Mouse (Mus musculus): ENCODE data around the gene Btn2a2.

The Btn2a2 gene

DNA sequence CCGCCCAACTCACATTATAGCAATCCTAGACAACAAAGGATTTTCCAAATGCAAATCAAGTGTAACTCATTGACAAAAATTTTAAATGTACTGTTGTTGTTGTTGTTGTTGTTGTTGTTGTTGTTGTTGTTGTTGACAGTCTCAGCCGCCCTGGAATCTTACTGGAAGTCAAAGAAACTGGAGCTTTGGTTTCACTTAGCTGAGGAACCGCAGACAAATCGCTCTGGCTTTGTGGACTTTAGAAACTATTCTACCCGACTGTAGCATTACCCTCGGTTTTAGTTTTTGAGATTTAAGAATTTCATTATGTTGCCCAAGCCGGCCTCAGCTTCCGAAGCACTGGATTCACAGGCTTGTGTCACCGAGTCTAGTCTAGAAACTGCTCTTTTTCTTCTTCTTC lies 34.7 kb downstream of the Btn2a2 start:
- in situ Hi-C loops (cut with MboI; ENCODE audit: low sequenced_read_pairs): no loop called here

DNA sequence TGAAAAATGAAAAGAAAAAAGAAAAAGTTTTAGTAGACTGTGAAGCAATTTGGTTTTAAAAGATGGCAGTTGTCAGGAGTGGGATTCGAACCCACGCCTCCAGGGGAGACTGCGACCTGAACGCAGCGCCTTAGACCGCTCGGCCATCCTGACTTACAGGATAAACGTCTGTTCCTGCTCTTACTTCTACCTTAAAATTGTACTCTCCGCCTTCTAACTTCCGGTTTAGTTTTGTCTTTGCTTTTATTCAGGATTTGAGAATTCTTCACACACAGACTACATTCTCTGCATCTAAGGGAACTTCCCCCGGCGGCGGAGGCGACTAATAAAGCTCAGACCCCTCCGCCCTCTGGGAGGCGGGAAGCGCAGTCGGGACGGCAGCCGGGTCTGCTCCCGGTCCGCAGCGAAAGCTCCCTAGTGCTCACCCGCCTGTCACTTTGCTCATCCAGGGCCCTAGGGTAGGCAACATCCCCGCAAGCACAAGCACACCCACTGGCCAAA lies 35.2 kb downstream of the Btn2a2 start:
- in situ Hi-C loops (cut with MboI; ENCODE audit: low sequenced_read_pairs): no loop called here

DNA sequence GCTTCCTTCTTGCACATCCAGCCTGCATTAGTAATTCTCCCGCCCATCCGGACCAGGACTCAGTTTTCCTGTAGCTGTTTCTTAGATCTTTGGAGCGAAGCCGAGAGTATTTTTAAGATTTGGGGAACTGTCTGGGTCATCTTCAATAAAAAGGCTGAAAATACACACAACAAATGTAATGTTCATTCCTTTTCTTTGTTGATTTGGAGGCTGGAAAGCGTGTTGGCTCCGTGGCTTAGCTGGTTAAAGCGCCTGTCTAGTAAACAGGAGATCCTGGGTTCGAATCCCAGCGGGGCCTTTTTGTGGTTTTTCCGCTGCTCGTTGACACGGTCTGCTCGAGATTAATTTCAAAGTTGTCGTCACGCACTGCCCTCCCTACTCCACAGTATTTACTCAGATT lies 38.3 kb downstream of the Btn2a2 start:
- in situ Hi-C loops (cut with MboI; ENCODE audit: low sequenced_read_pairs): no loop called here

DNA sequence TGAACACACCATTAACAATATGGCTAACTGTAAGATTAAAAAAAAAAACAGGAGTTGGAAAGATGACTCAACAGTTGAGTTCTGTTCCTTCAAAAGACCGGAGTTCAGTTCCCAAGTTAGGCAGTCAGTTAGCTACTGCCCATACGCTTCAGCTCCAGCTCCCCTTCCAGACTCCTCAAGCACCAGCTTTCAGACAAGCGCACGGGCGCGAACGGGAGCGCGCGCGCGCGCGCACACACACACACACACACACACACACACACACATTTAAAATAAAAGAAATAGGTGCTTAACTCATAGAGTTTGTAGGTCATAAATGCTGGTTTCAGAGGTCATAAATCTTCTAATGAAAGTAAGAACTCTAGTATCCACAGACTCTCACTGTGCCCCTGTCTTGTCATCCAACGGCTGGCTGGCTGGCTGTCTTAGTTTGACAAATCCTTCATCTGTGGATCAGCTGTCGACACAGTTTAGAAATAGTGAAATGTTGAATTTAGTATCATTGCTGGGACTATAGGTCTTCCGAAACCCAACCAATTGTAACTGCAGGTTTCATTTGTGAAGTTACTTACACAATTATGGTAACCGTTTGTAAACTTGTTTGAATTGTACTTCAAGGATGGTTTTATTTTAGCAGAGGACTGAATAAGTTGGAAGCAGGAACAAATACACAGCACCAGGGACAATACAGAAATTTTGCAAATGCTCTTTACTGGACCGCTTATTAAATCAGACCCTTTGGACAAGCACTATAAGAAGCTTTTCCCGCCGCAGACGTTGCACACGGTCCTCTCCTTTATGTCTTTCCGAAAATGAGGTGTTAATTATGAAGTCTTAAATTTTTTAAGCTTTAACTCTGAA lies 39.2 kb downstream of the Btn2a2 start:
- in situ Hi-C loops (cut with MboI; ENCODE audit: low sequenced_read_pairs): loop anchor here (25.0 kb wide), 1 partner anchor 1437 kb away; the partner anchor contains the start of gene Prss16

DNA sequence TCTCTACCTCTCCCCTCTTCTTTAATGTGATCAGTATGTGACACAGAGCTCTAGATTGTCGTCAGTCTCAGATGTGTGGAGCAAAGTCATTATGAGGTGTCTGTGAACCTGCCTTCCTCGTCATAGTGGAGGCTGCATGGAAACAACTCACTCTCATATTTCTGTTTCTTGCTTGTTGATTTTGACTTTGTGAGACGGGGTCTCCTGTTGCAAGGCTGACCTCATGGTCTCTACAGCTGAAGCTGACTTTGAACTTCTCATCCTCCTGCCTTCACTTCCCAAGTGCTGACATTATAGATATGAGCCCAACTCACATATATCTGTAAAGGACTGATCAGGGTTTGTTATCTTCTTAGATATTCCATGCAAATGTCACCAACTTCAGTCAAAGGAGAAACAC lies 39.9 kb downstream of the Btn2a2 start:
- in situ Hi-C loops (cut with MboI; ENCODE audit: low sequenced_read_pairs): loop anchor here (25.0 kb wide), 1 partner anchor 1436 kb away; the partner anchor contains the start of gene Prss16

DNA sequence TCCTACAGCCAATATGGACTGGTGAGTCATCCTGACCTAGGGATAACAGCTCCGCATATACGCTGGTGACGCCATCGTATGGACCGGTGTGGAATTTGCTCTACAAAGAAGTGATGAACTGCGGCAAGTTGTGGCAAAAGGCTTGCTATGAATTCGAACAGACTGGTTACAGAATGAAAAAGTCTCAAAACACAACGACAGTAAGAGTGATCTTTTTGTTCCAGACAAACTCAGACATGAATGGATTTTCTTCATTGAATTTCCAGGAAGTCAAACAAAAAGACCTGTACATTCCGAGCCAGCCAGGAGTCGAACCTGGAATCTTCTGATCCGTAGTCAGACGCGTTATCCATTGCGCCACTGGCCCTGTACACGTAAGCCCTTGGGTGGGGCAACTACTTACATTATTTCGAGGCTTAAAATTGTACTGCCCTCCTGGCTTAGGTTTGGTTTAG lies 42.1 kb downstream of the Btn2a2 start:
- in situ Hi-C loops (cut with MboI; ENCODE audit: low sequenced_read_pairs): loop anchor here (25.0 kb wide), 1 partner anchor 1434 kb away; the partner anchor contains the start of gene Prss16

DNA sequence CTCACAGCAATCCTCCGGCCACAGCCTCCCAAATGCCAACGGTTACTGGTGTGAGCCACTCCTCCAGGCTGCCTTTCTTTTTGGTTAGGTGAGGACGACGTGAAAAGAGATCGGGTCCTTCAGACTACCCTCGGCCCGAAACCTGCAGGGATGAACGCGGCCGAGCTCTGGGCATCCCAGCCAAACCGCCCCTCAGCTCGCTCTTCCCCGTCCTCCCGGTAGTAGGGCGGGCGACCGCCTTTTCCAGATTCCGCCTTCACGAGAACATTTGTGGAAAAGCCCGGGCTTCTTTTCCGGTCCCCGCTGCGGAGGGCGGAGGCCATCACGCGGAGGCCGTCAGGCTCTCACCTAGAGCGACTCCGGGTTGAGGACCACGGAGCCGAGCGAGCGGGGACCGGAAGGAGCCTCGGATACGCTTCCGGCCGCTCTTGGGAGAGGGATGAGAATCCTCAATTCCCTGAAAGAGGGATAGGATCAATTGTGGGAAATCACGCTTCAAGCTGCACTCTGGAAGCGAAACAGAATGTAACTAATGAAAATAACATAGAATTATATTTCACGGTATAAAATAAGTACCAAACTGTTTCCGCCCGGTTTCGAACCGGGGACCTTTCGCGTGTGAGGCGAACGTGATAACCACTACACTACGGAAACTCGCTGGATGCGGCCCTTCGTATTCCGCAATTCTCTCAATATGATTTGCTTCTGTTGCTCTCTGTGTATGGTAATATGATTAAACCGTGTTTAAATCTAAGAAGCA lies 42.9 kb downstream of the Btn2a2 start:
- in situ Hi-C loops (cut with MboI; ENCODE audit: low sequenced_read_pairs): loop anchor here (25.0 kb wide), 1 partner anchor 1433 kb away; the partner anchor contains the start of gene Prss16

DNA sequence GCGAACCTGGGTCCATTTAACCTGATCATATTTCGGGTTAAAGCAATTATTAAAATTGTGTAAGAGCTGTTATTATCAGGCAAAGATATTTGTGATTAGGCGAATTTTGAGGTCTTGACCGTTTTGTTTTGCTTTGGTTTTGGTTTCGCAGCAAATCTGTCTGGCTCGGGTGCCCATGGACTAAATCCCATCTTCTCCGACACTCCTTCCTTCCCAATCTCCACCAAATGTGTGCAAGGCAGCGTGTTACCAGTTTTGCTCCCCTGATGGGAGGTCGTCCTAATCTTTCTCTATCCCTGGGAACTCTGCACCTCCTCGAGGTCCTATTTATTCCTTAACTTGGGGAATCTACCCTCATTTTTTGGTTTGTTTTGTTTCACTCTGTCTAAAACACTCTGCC lies 43.5 kb downstream of the Btn2a2 start:
- in situ Hi-C loops (cut with MboI; ENCODE audit: low sequenced_read_pairs): loop anchor here (25.0 kb wide), 1 partner anchor 1433 kb away; the partner anchor contains the start of gene Prss16

DNA sequence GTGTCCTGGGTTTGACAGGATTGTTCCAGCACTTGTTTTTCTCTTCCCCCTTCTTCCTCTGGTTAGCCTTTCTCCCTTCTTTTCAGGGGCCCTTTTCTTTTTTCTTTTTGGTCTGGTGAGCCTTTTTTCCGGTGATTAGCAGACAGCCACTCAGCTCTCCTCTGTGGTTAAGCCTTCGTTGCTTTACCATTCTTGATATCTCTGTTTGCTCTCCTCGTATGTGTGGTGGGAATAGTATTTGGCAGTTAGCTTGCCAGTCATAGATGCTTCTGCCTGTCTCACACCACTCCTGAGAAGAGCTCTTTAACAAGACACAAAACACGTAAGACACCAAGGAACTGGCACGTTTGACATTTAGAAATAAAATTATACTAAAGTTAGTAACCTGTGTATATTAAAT lies 44.2 kb downstream of the Btn2a2 start:
- in situ Hi-C loops (cut with MboI; ENCODE audit: low sequenced_read_pairs): loop anchor here (25.0 kb wide), 1 partner anchor 1432 kb away; the partner anchor contains the start of gene Prss16

DNA sequence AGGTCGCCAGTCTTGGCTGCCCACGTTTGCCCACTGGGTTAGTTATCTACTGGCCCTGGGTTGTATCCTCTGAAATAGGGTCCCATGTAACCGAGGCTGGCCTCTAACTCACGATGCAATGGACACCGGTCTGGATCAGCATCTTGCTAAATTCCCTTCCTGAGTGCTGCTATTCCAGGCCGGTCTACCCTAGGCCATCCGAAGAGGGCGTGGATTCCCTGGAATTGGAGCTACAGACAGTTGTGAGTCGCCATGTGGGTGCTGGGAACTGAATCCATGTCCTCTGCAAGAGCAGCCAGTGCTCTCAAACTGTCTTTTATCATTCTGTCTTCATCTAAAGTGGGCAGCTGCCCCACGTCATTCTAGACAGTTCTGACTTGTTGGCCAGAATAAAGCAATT lies 48.8 kb downstream of the Btn2a2 start:
- in situ Hi-C loops (cut with MboI; ENCODE audit: low sequenced_read_pairs): loop anchor here (10.0 to 25.0 kb wide), 3 partner anchors 155 to 1505 kb away; partner anchors contain the start of gene Prss16

DNA sequence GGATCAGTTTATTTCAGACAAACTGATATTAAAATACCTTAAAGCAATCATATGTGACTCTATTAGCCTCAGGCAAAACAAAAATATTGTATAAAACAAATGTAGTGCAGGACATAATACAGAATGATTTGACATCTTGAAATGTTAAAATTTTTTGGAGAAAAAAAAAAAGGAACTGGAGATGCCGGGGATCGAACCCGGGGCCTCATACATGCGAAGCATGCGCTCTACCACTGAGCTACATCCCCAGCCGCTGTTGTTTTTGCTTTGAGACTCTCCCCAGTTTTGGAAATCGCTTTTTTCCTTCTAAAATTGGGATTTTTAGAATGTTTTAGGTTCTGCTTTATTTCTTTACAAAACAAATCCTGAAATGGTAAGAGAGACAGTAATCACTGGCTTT lies 50.1 kb downstream of the Btn2a2 start:
- in situ Hi-C loops (cut with MboI; ENCODE audit: low sequenced_read_pairs): loop anchor here (10.0 to 25.0 kb wide), 3 partner anchors 156 to 1504 kb away; partner anchors contain the start of gene Prss16

DNA sequence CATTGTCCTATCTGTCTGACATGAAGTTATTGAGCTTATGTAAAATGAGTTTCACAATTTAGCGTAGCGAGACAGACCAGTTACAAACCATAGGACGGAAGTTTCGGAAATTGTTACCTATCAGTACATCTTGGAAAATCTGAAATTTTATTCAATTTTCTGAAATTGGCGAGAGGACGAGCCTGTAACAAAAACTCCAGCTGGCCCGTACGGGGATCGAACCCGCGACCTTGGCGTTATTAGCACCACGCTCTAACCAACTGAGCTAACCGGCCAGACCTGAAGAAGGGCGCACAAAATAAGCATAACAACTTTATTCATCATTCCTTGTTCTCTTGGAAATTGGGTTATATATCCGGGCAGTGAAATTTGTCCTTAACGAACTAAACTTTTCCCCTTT lies 50.7 kb downstream of the Btn2a2 start:
- in situ Hi-C loops (cut with MboI; ENCODE audit: low sequenced_read_pairs): loop anchor here (10.0 to 25.0 kb wide), 3 partner anchors 157 to 1503 kb away; partner anchors contain the start of gene Prss16

DNA sequence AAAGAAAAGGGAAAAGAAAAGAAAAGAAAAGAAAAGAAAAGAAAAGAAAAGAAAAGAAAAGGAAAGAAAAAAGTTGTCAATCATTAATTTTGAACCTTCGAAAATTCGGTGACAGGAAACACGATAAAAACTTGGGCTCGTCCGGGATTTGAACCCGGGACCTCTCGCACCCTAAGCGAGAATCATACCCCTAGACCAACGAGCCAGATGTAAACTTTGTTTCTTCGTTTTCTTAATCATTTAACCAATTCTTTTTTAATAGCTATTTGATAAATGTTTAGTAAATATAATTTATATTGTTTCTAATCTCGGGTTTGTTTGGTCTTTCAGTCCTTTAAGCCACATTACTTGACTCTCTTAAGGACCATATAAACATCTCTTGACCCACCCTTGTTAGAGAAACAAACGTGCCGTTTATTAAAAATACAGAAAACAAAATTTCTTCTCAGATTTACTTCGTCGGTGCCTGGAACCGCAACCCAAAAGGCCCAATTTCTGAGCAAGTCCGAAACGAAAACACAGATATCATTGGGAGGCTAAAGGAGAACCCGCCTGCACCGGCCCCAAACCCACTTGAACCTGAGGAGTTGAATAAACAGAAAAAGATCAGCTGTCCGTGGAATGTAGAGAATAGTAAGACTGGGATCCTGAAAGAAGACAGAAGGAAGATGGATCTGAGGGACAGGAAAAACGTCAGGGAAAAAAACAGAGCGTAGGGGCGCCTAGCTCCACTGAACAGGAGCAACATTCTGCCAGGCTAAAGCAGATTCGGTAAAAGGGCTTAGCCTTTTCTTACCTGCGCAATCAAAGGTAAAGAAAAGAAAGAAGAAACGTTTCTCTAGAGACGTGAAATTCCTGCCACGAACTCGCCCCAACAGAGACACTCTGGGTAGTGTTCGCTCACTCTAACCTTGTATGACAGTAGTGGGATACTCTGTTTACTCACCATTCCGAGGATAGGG lies 51.5 kb downstream of the Btn2a2 start:
- in situ Hi-C loops (cut with MboI; ENCODE audit: low sequenced_read_pairs): loop anchor here (10.0 to 25.0 kb wide), 3 partner anchors 158 to 1502 kb away; partner anchors contain the start of gene Prss16

DNA sequence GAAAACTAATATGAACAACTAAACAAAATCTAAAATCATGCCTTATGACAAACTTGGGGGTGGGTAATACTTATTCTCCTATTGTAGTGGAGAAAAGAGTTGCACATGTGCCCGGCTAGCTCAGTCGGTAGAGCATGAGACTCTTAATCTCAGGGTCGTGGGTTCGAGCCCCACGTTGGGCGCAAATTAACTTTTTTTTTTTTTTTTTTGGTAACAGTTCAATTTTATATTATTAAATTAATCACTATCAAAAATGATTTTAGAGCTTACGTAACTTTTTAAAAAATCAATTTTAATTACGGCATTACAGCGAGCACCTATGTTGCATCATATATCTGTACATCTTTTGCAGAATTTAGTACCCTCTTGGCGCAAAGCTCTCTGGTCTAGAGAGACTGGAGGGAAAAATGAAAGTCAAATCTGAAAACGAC lies 52.4 kb downstream of the Btn2a2 start:
- in situ Hi-C loops (cut with MboI; ENCODE audit: low sequenced_read_pairs): loop anchor here (10.0 to 25.0 kb wide), 3 partner anchors 159 to 1501 kb away; partner anchors contain the start of gene Prss16

DNA sequence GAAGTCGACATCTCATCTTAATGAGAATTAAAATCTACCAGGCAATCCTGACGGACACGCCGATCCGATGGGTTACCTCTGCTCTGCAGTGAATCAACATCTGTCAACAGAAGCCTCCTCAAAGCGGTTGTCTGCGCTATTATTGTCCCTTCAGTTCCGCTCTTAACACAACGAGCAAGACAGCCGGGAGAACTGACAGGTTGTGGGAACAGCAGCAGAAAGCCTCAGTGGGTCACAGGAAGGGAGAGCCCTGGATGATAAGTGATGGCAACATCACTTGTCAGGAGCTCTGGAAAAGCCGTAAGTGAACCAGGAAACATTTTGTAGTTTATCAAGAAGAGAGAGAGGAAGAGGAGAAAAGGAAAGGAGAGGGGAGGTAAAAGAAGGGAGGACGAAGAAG lies 53.0 kb downstream of the Btn2a2 start:
- in situ Hi-C loops (cut with MboI; ENCODE audit: low sequenced_read_pairs): loop anchor here (10.0 to 25.0 kb wide), 3 partner anchors 159 to 1501 kb away; partner anchors contain the start of gene Prss16

DNA sequence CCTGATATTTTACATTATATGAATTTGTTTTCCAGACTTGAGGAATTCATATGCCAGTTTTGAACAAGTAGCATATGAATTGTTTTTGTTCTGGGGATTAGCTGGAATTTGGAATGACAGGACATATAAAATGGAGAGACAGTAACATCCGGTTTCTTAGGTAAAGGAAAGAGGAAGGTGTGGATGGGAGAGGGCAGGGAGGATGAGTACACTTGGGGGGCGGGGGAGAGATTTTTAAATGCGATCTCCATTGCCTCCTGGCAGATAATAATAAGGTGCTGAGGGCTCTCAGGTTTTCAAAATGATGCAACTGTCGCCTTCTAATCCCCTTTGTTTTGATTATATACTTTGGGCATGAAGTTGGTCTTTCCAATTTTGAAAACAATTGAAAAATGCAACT lies 53.4 kb downstream of the Btn2a2 start:
- in situ Hi-C loops (cut with MboI; ENCODE audit: low sequenced_read_pairs): loop anchor here (10.0 to 25.0 kb wide), 3 partner anchors 160 to 1500 kb away; partner anchors contain the start of gene Prss16

DNA sequence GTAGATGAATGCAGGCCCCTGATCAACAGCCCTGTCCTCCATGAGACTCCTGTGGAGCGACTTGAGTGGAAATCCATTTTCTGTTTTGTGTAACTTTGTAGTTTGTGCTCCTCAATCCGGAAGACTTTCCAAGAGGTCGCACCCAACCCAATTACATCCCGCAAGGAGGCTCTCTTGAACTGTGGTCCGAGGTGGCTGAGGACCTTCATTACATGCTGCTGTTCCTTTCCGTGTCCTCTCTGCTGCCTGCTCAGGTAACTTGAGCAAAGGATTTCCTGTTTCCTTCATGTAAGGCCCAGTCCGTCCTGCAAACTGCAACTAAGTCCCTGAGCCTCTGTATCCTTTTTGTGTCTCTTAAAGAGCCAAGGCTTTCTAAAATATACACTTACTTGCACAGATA lies 54.2 kb downstream of the Btn2a2 start:
- in situ Hi-C loops (cut with MboI; ENCODE audit: low sequenced_read_pairs): loop anchor here (5.0 to 25.0 kb wide), 4 partner anchors 83 to 1500 kb away; partner anchors contain the start of gene Prss16

DNA sequence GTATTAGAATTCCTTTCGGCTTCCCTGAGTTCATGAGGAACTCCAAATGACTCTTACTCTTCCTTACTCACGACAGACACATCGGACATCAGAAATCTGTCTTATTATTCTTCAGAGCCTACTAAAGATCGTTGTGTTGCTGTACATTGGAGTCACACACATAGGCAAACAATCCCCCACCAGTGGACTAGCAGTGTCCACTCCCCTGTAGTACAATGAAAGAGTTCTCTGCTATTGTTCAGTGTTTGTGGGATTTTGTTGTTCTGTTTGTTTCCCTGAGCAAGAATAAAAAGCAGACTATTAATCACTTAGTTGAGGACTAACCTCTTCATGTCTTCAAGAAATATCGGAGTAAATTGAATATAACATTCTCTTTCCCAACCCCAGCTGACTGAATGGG lies 54.9 kb downstream of the Btn2a2 start:
- in situ Hi-C loops (cut with MboI; ENCODE audit: low sequenced_read_pairs): loop anchor here (5.0 to 25.0 kb wide), 4 partner anchors 84 to 1499 kb away; partner anchors contain the start of gene Prss16

DNA sequence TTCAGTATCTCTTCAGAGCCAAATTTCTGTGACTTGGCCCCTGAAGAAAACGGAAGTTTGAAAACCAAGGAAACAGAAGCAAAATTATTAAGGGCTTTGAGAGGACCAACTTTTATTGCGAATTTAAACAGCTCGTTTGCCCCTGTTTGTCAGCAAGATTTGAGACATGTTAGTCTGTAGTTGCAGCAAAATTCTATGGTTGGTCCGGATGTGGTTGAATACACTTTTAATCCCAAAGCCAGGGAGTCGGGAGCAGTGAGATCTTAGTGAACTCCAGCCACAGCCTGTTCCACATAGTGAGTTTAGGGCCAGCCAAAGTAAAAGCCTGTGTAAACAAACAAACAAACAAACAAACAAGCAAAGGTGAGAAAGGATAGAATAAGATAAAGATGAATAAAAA lies 55.5 kb downstream of the Btn2a2 start:
- in situ Hi-C loops (cut with MboI; ENCODE audit: low sequenced_read_pairs): loop anchor here (5.0 to 25.0 kb wide), 4 partner anchors 84 to 1498 kb away; partner anchors contain the start of gene Prss16

Data from CH12F3 (cell line).